Mouse (Mus musculus) limb, embryonic 12.5 days (tissue): Measurements from ENCODE around the gene Stk38l. TPM values are rescaled to one million over a fixed set of nuclear protein-coding genes. Genes with fewer than 3 reads are reported as not detected.

Experiments
- ATAC-seq: fragments of 200-750 bp; cut with Nextera tagmentation; 2 replicates; pipeline ENCODE4 v1.8.0; 2017; ENCODE audit warnings: low read depth, moderate TSS enrichment; ENCODE audit not compliant: insufficient number of reproducible peaks, insufficient read depth, low FRiP score, low TSS enrichment
- H3K27ac ChIP-seq: fragments of 300-500 bp; sonication (generic); 2 replicates; pipeline ENCODE4 v1.5.1; 2016; ENCODE audit warnings: mild to moderate bottlenecking, moderate library complexity
- H3K27me3 ChIP-seq: fragments of 300-500 bp; sonication (generic); 2 replicates; pipeline ENCODE4 v1.6.1; 2016; ENCODE audit warnings: mild to moderate bottlenecking, moderate library complexity
- H3K36me3 ChIP-seq: fragments of 300-500 bp; sonication (generic); 2 replicates; pipeline ENCODE4 v1.6.1; 2016; ENCODE audit warnings: mild to moderate bottlenecking, moderate library complexity
- H3K4me1 ChIP-seq: fragments of 300-500 bp; sonication (generic); replicated peaks from 2 replicates; pipeline ENCODE4 v1.6.1; 2016
- H3K4me2 ChIP-seq: fragments of 300-500 bp; sonication (generic); 2 replicates; pipeline ENCODE4 v1.6.1; 2016; ENCODE audit warnings: mild to moderate bottlenecking, moderate library complexity
- H3K4me3 ChIP-seq: fragments of 300-500 bp; sonication (generic); replicated peaks from 2 replicates; pipeline ENCODE4 v1.5.1; 2016; ENCODE audit warnings: mild to moderate bottlenecking
- H3K9ac ChIP-seq: fragments of 300-500 bp; sonication (generic); replicated peaks from 2 replicates; pipeline ENCODE4 v1.6.1; 2016; ENCODE audit warnings: mild to moderate bottlenecking, moderate library complexity
- H3K9me3 ChIP-seq: fragments of 300-500 bp; sonication (generic); 2 replicates; pipeline ENCODE4 v1.6.1; 2016; ENCODE audit warnings: mild to moderate bottlenecking, moderate library complexity
- whole genome bisulfite sequencing: fragments of 180-500 bp; shearing (Covaris S2); methylation state at CpG from one replicate; pipeline ENCODE4 v1.1.7; 2016; 5-methylcytosine and 5-hydroxymethylcytosine counted together
- polyA plus RNA-seq: library from polyadenylated mRNA; unstranded; fragments of >200 nt; fragmentation: Nextera tagmentation; extraction: Ambion mirVana; gene quantifications from 2 replicates; pipeline ENCODE4 v1.2.1, GENCODE M21; 2016

Gene Stk38l
- polyA plus RNA-seq, 1 experiment from 2014 or later: 22.6 TPM

DNA sequence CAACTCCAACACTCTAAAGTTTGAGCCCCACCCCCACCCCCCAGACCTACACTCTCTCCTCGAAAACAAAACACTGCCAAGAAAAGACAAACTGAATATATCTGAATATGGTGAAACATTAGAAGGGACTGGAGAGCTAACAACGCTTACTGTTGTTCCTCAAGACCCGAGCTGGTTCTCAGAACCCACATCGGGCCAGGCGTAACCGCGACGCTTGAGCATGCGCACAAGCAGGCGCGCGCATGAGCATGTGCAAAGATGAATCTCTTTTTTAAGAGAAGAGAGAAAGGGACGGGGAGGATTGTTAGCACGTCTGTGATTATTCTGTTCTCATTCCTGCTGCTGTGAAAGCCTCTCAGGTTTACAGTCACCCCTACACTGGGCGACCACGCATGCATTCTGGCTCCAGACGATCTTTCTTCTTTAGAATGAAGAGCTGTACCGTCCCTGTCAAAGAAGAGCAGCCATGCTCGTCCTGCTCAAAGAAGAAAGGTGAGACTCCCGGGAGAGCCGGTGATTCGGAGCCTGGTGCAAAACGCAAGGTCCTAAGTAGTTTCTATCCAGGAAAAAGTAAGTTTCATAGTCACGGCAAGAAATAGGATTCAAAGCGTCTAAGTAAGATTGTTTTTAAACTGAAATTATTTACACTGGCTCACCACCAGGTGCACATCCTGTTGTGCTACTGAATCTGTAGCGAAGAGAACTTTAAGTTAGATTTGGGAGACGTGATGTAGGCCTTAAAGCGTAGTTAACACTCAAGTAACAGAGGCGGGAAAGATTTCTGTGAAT lies 95.6 kb downstream of the Stk38l start:
- Histone ChIP-seq H3K4me2 (no peak overlapping the region), H3K4me1 (no peaks in the 10 kb centered on the region), H3K27ac (no peak overlapping the region), H3K9ac (no peak overlapping the region), H3K4me3 (no peak overlapping the region), H3K36me3 (peaks cover 7% of the 10 kb centered on the region; the same call in 1 of the 2 replicates), H3K27me3 (no peaks in the 10 kb centered on the region), H3K9me3 (no peaks in the 10 kb centered on the region)
- no peak for ATAC-seq
- 88% methylated on average over 29 of the region's 29 CpGs for WGBS

DNA sequence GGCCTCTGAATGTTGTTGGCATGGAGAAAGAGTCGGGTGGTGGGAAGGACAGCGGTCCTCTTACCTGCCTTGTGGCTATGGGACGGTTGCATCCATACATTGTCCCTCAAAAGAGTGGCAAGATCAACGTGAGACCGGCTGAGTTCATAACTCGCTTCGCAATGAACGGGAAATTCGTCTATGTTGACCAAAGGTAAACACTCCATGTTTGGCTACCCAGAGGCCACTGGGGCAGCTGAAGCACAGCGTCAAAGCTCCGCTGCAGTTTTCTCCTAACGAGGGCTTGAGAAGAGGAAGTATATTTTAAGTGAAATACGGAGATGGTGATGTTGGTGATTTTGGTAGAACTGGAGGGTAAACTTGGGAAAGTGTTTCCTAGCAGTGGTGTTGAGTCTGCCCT lies 97.2 kb downstream of the Stk38l start:
- Histone ChIP-seq H3K4me2 (no peak overlapping the region), H3K27ac (no peak overlapping the region), H3K4me3 (no peak overlapping the region), H3K9me3 (no peaks in the 10 kb centered on the region), H3K9ac (no peak overlapping the region), H3K36me3 (peaks cover 3% of the 10 kb centered on the region; the same call in 1 of the 2 replicates), H3K27me3 (no peaks in the 10 kb centered on the region), H3K4me1 (no peaks in the 10 kb centered on the region)
- ATAC-seq: no peak
- WGBS: 92% methylated on average over 13 of the region's 13 CpGs

GRCm38 (mm10) chr6:146824727-146825486 lies 100.1 kb downstream of the Stk38l start:
- no peak overlapping the region for H3K4me3 ChIP-seq
- no peak overlapping the region for H3K9ac ChIP-seq
- no peaks in the 10 kb centered on the region for H3K4me1 ChIP-seq
- H3K9me3 ChIP-seq: no peaks in the 10 kb centered on the region
- peaks cover 7% of the 10 kb centered on the region; the same call in 1 of the 2 replicates for H3K36me3 ChIP-seq
- H3K27ac ChIP-seq: no peak overlapping the region
- no peak for ATAC-seq
- 37% methylated on average over 16 of the region's 16 CpGs for WGBS
- H3K4me2 ChIP-seq: no peak overlapping the region
- no peaks in the 10 kb centered on the region for H3K27me3 ChIP-seq

DNA sequence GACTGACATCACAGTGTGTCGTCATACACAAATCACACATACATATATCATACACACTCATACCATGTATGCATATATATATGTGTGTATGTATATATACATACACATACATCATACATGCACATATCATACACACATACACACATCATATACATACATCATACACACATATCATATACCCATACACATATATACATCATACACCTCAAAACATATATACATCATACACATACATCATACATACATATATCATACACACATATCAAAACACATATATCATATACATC lies 100.6 kb downstream of the Stk38l start:
- H3K4me1 ChIP-seq: no peaks in the 10 kb centered on the region
- peaks cover 7% of the 10 kb centered on the region; the same call in 1 of the 2 replicates for H3K36me3 ChIP-seq
- no peak overlapping the region for H3K4me2 ChIP-seq
- no peak overlapping the region for H3K4me3 ChIP-seq
- H3K9me3 ChIP-seq: no peaks in the 10 kb centered on the region
- ATAC-seq: no peak
- no peak overlapping the region for H3K9ac ChIP-seq
- H3K27me3 ChIP-seq: no peaks in the 10 kb centered on the region
- H3K27ac ChIP-seq: no peak overlapping the region
- 58% methylated on average over 1 of the region's 1 CpGs for WGBS

Other genes with a start within 250 kb of the Stk38l start
- 7.0 and 7.7 TPM in 2 replicates for gene Itpr2, start 222.8 kb upstream of the Stk38l start, polyA plus RNA-seq
- 89.2 and 95.8 TPM in 2 replicates for gene Fgfr1op2, start 147.8 kb upstream of the Stk38l start, polyA plus RNA-seq
- 92.9 and 101 TPM in 2 replicates for gene Ints13, start 147.2 kb upstream of the Stk38l start, polyA plus RNA-seq
- 140 and 145 TPM in 2 replicates for gene Med21, start 82.4 kb upstream of the Stk38l start, polyA plus RNA-seq
- gene Tm7sf3, start 82.2 kb upstream of the Stk38l start, polyA plus RNA-seq: 34.1 and 34.4 TPM in 2 replicates
- gene Arntl2, start 71.1 kb downstream of the Stk38l start, polyA plus RNA-seq: 6.8 and 8.3 TPM in 2 replicates
- not detected in 2 replicates for gene Smco2, start 125.1 kb downstream of the Stk38l start, polyA plus RNA-seq
- gene Ppfibp1, start 163.5 kb downstream of the Stk38l start, polyA plus RNA-seq: 61.0 and 68.0 TPM in 2 replicates
- gene 1700034J05Rik, start 229.4 kb downstream of the Stk38l start, polyA plus RNA-seq: 0.10 and 0.11 TPM in 2 replicates